Mouse (Mus musculus) liver, postnatal 0 days (tissue): ENCODE results near the gene Lrrc28.

Source experiments
- CTCF ChIP-seq: sonication (generic); IDR thresholded peaks from 2 replicates; pipeline ENCODE4 v1.5.1; 2016; ENCODE audit warnings: antibody characterized with exemption, low read depth
- EP300 ChIP-seq: IDR thresholded peaks from 2 replicates; pipeline ENCODE4 v1.6.1; 2016; ENCODE audit warnings: antibody characterized with exemption, low read depth, mild to moderate bottlenecking

- TF ChIP-seq CTCF: no peak
- TF ChIP-seq EP300: no peak
Measured at GRCm38 (mm10) chr7:67596322-67596721, 48.7 kb downstream of the Lrrc28 start.
